Mouse (Mus musculus): ENCODE measurements around the gene Ech1. TPM values are rescaled to one million over a fixed set of nuclear protein-coding genes. Genes with fewer than 3 reads are reported as not detected.
A peak's percentile ranks its signal among the peaks of the same experiment; 100 is the strongest.

The Ech1 gene
- total RNA-seq, 1 experiment: 64.1 TPM

- no peaks in the 10 kb centered on the region for H3K9me3 ChIP-seq (ENCODE audit: control insufficient read depth, insufficient read depth, low read depth, low read length)
- no peak overlapping the region for H3K27ac ChIP-seq (ENCODE audit: insufficient read depth, low read depth, low read length, poor library complexity, severe bottlenecking)
- H3K9ac ChIP-seq (ENCODE audit: insufficient read depth, low read depth, low read length, poor library complexity, severe bottlenecking): peak overlapping the region; percentile 100
- DNase-seq (ENCODE audit: low read depth, low spot score): no peak
- in situ Hi-C loops (cut with MboI; ENCODE audit: low sequenced_read_pairs in 2 of 2, unreplicated experiment in 2 of 2): no loop called here
- peaks cover 55% of the 10 kb centered on the region for H3K36me3 ChIP-seq (ENCODE audit: control insufficient read depth, insufficient read depth, low read length, poor library complexity, severe bottlenecking)
- TF ChIP-seq ZC3H11A (IDR thresholded peaks at IDR 0.05; ENCODE audit: borderline replicate concordance, low read depth, low read length): no peak
- no peak for TF ChIP-seq MAFK (IDR thresholded peaks at IDR 0.05; ENCODE audit: insufficient read depth, low read depth, low read length)
- TF ChIP-seq ZNF384 (IDR thresholded peaks at IDR 0.05; ENCODE audit: low read depth, low read length): no peak
- TF ChIP-seq HCFC1 (IDR thresholded peaks at IDR 0.05; ENCODE audit: borderline replicate concordance, insufficient read depth, low read length): no peak
- no peak for TF ChIP-seq CHD2 (IDR thresholded peaks at IDR 0.05; ENCODE audit: low read depth, low read length)
- H3K4me3 ChIP-seq (ENCODE audit: insufficient read depth in 1 of 2, low read depth in 1 of 2, low read length in 2 of 2, poor library complexity in 1 of 2, severe bottlenecking in 1 of 2): peak overlapping the region; percentile 74 to 96
- H3K4me1 ChIP-seq (ENCODE audit: control insufficient read depth in 2 of 2, insufficient read depth in 2 of 2, low read length in 2 of 2, poor library complexity in 1 of 2): peaks cover 1 to 22% of the 10 kb centered on the region in 2 experiments; a peak in 3 of 4 replicates
Observed at GRCm38 (mm10) chr7:28812436-28812835, 12.6 kb upstream of the Ech1 start.

- H3K4me3 ChIP-seq (ENCODE audit: insufficient read depth in 1 of 2, low read depth in 1 of 2, low read length in 2 of 2, poor library complexity in 1 of 2, severe bottlenecking in 1 of 2): peak overlapping the region in 1 of 2 experiments; percentile 96; a peak in 1 of 4 replicates
- H3K9me3 ChIP-seq (ENCODE audit: control insufficient read depth, insufficient read depth, low read depth, low read length): no peaks in the 10 kb centered on the region
- H3K27ac ChIP-seq (ENCODE audit: insufficient read depth, low read depth, low read length, poor library complexity, severe bottlenecking): peak overlapping the region; percentile 2; the same call in 1 of the 2 replicates
- peaks cover 60% of the 10 kb centered on the region for H3K36me3 ChIP-seq (ENCODE audit: control insufficient read depth, insufficient read depth, low read length, poor library complexity, severe bottlenecking)
- TF ChIP-seq ZC3H11A (IDR thresholded peaks at IDR 0.05; ENCODE audit: borderline replicate concordance, low read depth, low read length) (no peak), ZNF384 (IDR thresholded peaks at IDR 0.05; ENCODE audit: low read depth, low read length) (no peak), CHD2 (IDR thresholded peaks at IDR 0.05; ENCODE audit: low read depth, low read length) (no peak), MAFK (IDR thresholded peaks at IDR 0.05; ENCODE audit: insufficient read depth, low read depth, low read length) (no peak), HCFC1 (IDR thresholded peaks at IDR 0.05; ENCODE audit: borderline replicate concordance, insufficient read depth, low read length) (no peak)
- H3K9ac ChIP-seq (ENCODE audit: insufficient read depth, low read depth, low read length, poor library complexity, severe bottlenecking): peak overlapping the region; percentile 31; the same call in 1 of the 2 replicates
- peaks cover 1 to 18% of the 10 kb centered on the region in 2 experiments; a peak in 3 of 4 replicates for H3K4me1 ChIP-seq (ENCODE audit: control insufficient read depth in 2 of 2, insufficient read depth in 2 of 2, low read length in 2 of 2, poor library complexity in 1 of 2)
- in situ Hi-C loops (cut with MboI; ENCODE audit: low sequenced_read_pairs in 2 of 2, unreplicated experiment in 2 of 2): no loop called here
- DNase-seq (ENCODE audit: low read depth, low spot score): no peak
Observed at GRCm38 (mm10) chr7:28812949-28813348, 12.1 kb upstream of the Ech1 start.

- Histone ChIP-seq H3K27ac (ENCODE audit: insufficient read depth, low read depth, low read length, poor library complexity, severe bottlenecking) (no peak overlapping the region), H3K4me3 (ENCODE audit: insufficient read depth in 1 of 2, low read depth in 1 of 2, low read length in 2 of 2, poor library complexity in 1 of 2, severe bottlenecking in 1 of 2) (no peak overlapping the region), H3K4me1 (ENCODE audit: control insufficient read depth in 2 of 2, insufficient read depth in 2 of 2, low read length in 2 of 2, poor library complexity in 1 of 2) (peaks cover 1 to 21% of the 10 kb centered on the region in 2 experiments; a peak in 3 of 4 replicates), H3K9me3 (ENCODE audit: control insufficient read depth, insufficient read depth, low read depth, low read length) (no peaks in the 10 kb centered on the region), H3K36me3 (ENCODE audit: control insufficient read depth, insufficient read depth, low read length, poor library complexity, severe bottlenecking) (peaks cover 72% of the 10 kb centered on the region), H3K9ac (ENCODE audit: insufficient read depth, low read depth, low read length, poor library complexity, severe bottlenecking) (peak overlapping the region; percentile 0; the same call in 1 of the 2 replicates)
- TF ChIP-seq MAFK (IDR thresholded peaks at IDR 0.05; ENCODE audit: insufficient read depth, low read depth, low read length) (no peak), HCFC1 (IDR thresholded peaks at IDR 0.05; ENCODE audit: borderline replicate concordance, insufficient read depth, low read length) (no peak), ZNF384 (IDR thresholded peaks at IDR 0.05; ENCODE audit: low read depth, low read length) (peak; percentile 19; the same call in 1 of the 2 replicates), ZC3H11A (IDR thresholded peaks at IDR 0.05; ENCODE audit: borderline replicate concordance, low read depth, low read length) (no peak), CHD2 (IDR thresholded peaks at IDR 0.05; ENCODE audit: low read depth, low read length) (no peak)
- in situ Hi-C loops (cut with MboI; ENCODE audit: low sequenced_read_pairs in 2 of 2, unreplicated experiment in 2 of 2): no loop called here
- DNase-seq (ENCODE audit: low read depth, low spot score): no peak
Observed at GRCm38 (mm10) chr7:28814306-28815034, 10.5 kb upstream of the Ech1 start.

- TF ChIP-seq MAFK (IDR thresholded peaks at IDR 0.05; ENCODE audit: insufficient read depth, low read depth, low read length) (no peak), CHD2 (IDR thresholded peaks at IDR 0.05; ENCODE audit: low read depth, low read length) (no peak), ZC3H11A (IDR thresholded peaks at IDR 0.05; ENCODE audit: borderline replicate concordance, low read depth, low read length) (no peak), ZNF384 (IDR thresholded peaks at IDR 0.05; ENCODE audit: low read depth, low read length) (no peak), HCFC1 (IDR thresholded peaks at IDR 0.05; ENCODE audit: borderline replicate concordance, insufficient read depth, low read length) (no peak)
- in situ Hi-C loops (cut with MboI; ENCODE audit: low sequenced_read_pairs in 2 of 2, unreplicated experiment in 2 of 2): no loop called here
- Histone ChIP-seq H3K36me3 (ENCODE audit: control insufficient read depth, insufficient read depth, low read length, poor library complexity, severe bottlenecking) (peaks cover 79% of the 10 kb centered on the region), H3K9ac (ENCODE audit: insufficient read depth, low read depth, low read length, poor library complexity, severe bottlenecking) (0 out of 2 replicates have a peak overlapping the region, but pooled peaks have one; percentile 0), H3K4me1 (ENCODE audit: control insufficient read depth in 2 of 2, insufficient read depth in 2 of 2, low read length in 2 of 2, poor library complexity in 1 of 2) (peaks cover 1 to 22% of the 10 kb centered on the region in 2 experiments; a peak in 3 of 4 replicates), H3K27ac (ENCODE audit: insufficient read depth, low read depth, low read length, poor library complexity, severe bottlenecking) (no peak overlapping the region), H3K4me3 (ENCODE audit: insufficient read depth in 1 of 2, low read depth in 1 of 2, low read length in 2 of 2, poor library complexity in 1 of 2, severe bottlenecking in 1 of 2) (no peak overlapping the region), H3K9me3 (ENCODE audit: control insufficient read depth, insufficient read depth, low read depth, low read length) (no peaks in the 10 kb centered on the region)
- no peak for DNase-seq (ENCODE audit: low read depth, low spot score)
Observed at GRCm38 (mm10) chr7:28815230-28815629, 9.8 kb upstream of the Ech1 start.

Data from ES-E14 (cell line).